Mouse (Mus musculus): ENCODE results near the gene Ap5s1. TPM values are rescaled to one million over a fixed set of nuclear protein-coding genes. Genes with fewer than 3 reads are reported as not detected.

Ap5s1 gene
- polyA plus RNA-seq, 1 experiment from 2014 or later, result 26.6 TPM

GRCm38 (mm10) chr2:131171401-131172104 is 35.3 kb upstream of the Ap5s1 start:
- H3K4me2 ChIP-seq, result 0 out of 2 replicates have a peak overlapping the region, but pooled peaks have one; percentile 8
- no peaks in the 10 kb centered on the region for H3K36me3 ChIP-seq (ENCODE audit: control insufficient read depth, insufficient read depth, low read length)
- no peaks in the 10 kb centered on the region for H3K9me3 ChIP-seq (ENCODE audit: control insufficient read depth, low read length)
- H3K9ac ChIP-seq (ENCODE audit: low read length), result no peak overlapping the region
- peaks cover 17% of the 10 kb centered on the region for H3K4me1 ChIP-seq (ENCODE audit: control insufficient read depth, insufficient read depth, low read length)
- H3K4me3 ChIP-seq (ENCODE audit: low read depth, low read length), result no peak overlapping the region
- 3% methylated on average over 43 of the region's 43 CpGs for WGBS
- H3K27ac ChIP-seq (ENCODE audit: low read depth, low read length), result no peak overlapping the region
- ATAC-seq (ENCODE audit: low FRiP score), result no peak
- peaks cover 28% of the 10 kb centered on the region for H3K27me3 ChIP-seq (ENCODE audit: control insufficient read depth, insufficient read depth, low read length)
- peak; percentile 86 for DNase-seq (ENCODE audit: low spot score, missing footprints)

GRCm38 (mm10) chr2:131172322-131172721 is 34.6 kb upstream of the Ap5s1 start:
- Histone ChIP-seq H3K4me1 (ENCODE audit: control insufficient read depth, insufficient read depth, low read length) (peaks cover 24% of the 10 kb centered on the region), H3K4me3 (ENCODE audit: low read depth, low read length) (no peak overlapping the region), H3K27ac (ENCODE audit: low read depth, low read length) (no peak overlapping the region), H3K4me2 (no peak overlapping the region), H3K9me3 (ENCODE audit: control insufficient read depth, low read length) (no peaks in the 10 kb centered on the region), H3K27me3 (ENCODE audit: control insufficient read depth, insufficient read depth, low read length) (peaks cover 28% of the 10 kb centered on the region), H3K36me3 (ENCODE audit: control insufficient read depth, insufficient read depth, low read length) (no peaks in the 10 kb centered on the region), H3K9ac (ENCODE audit: low read length) (no peak overlapping the region)
- WGBS, result 44% methylated on average over 9 of the region's 9 CpGs
- no peak for DNase-seq (ENCODE audit: low spot score, missing footprints)
- no peak for ATAC-seq (ENCODE audit: low FRiP score)

- H3K36me3 ChIP-seq (ENCODE audit: control insufficient read depth, insufficient read depth, low read length), result no peaks in the 10 kb centered on the region
- H3K9me3 ChIP-seq (ENCODE audit: control insufficient read depth, low read length), result no peaks in the 10 kb centered on the region
- WGBS, result 4% methylated on average over 11 of the region's 11 CpGs
- DNase-seq (ENCODE audit: low spot score, missing footprints) (peak; percentile 98), ATAC-seq (ENCODE audit: low FRiP score) (peak; percentile 74)
- peak overlapping the region; percentile 38; the same call in 1 of the 2 replicates for H3K9ac ChIP-seq (ENCODE audit: low read length)
- H3K27ac ChIP-seq (ENCODE audit: low read depth, low read length), result no peak overlapping the region
- H3K27me3 ChIP-seq (ENCODE audit: control insufficient read depth, insufficient read depth, low read length), result peaks cover 28% of the 10 kb centered on the region
- H3K4me2 ChIP-seq, result peak overlapping the region; percentile 71
- H3K4me1 ChIP-seq (ENCODE audit: control insufficient read depth, insufficient read depth, low read length), result peaks cover 44% of the 10 kb centered on the region
- peak overlapping the region; percentile 37 for H3K4me3 ChIP-seq (ENCODE audit: low read depth, low read length)
Observed at GRCm38 (mm10) chr2:131174700-131175099, 32.2 kb upstream of the Ap5s1 start.

- no peak overlapping the region for H3K4me2 ChIP-seq
- DNase-seq (ENCODE audit: low spot score, missing footprints), result peak; percentile 87
- H3K27me3 ChIP-seq (ENCODE audit: control insufficient read depth, insufficient read depth, low read length), result peaks cover 27% of the 10 kb centered on the region
- no peak for ATAC-seq (ENCODE audit: low FRiP score)
- H3K9ac ChIP-seq (ENCODE audit: low read length), result no peak overlapping the region
- H3K27ac ChIP-seq (ENCODE audit: low read depth, low read length), result no peak overlapping the region
- H3K9me3 ChIP-seq (ENCODE audit: control insufficient read depth, low read length), result no peaks in the 10 kb centered on the region
- 81% methylated on average over 3 of the region's 3 CpGs for WGBS
- H3K4me1 ChIP-seq (ENCODE audit: control insufficient read depth, insufficient read depth, low read length), result peaks cover 46% of the 10 kb centered on the region
- no peak overlapping the region for H3K4me3 ChIP-seq (ENCODE audit: low read depth, low read length)
- no peaks in the 10 kb centered on the region for H3K36me3 ChIP-seq (ENCODE audit: control insufficient read depth, insufficient read depth, low read length)
Observed at GRCm38 (mm10) chr2:131175286-131175944, 31.5 kb upstream of the Ap5s1 start.

- Histone ChIP-seq H3K4me1 (ENCODE audit: control insufficient read depth, insufficient read depth, low read length) (peaks cover 44% of the 10 kb centered on the region), H3K36me3 (ENCODE audit: control insufficient read depth, insufficient read depth, low read length) (no peaks in the 10 kb centered on the region), H3K27me3 (ENCODE audit: control insufficient read depth, insufficient read depth, low read length) (peaks cover 22% of the 10 kb centered on the region), H3K27ac (ENCODE audit: low read depth, low read length) (no peak overlapping the region), H3K9me3 (ENCODE audit: control insufficient read depth, low read length) (no peaks in the 10 kb centered on the region), H3K4me2 (no peak overlapping the region), H3K4me3 (ENCODE audit: low read depth, low read length) (no peak overlapping the region), H3K9ac (ENCODE audit: low read length) (no peak overlapping the region)
- DNase-seq (ENCODE audit: low spot score, missing footprints) (no peak), ATAC-seq (ENCODE audit: low FRiP score) (no peak)
- WGBS, result 72% methylated on average over 1 of the region's 1 CpGs
Observed at GRCm38 (mm10) chr2:131175945-131176309, 31.0 kb upstream of the Ap5s1 start.

GRCm38 (mm10) chr2:131176491-131176890 is 30.4 kb upstream of the Ap5s1 start:
- Histone ChIP-seq H3K9ac (ENCODE audit: low read length) (no peak overlapping the region), H3K36me3 (ENCODE audit: control insufficient read depth, insufficient read depth, low read length) (no peaks in the 10 kb centered on the region), H3K27me3 (ENCODE audit: control insufficient read depth, insufficient read depth, low read length) (peaks cover 16% of the 10 kb centered on the region), H3K27ac (ENCODE audit: low read depth, low read length) (no peak overlapping the region), H3K4me1 (ENCODE audit: control insufficient read depth, insufficient read depth, low read length) (peaks cover 41% of the 10 kb centered on the region), H3K4me3 (ENCODE audit: low read depth, low read length) (no peak overlapping the region), H3K4me2 (no peak overlapping the region), H3K9me3 (ENCODE audit: control insufficient read depth, low read length) (no peaks in the 10 kb centered on the region)
- ATAC-seq (ENCODE audit: low FRiP score) (no peak), DNase-seq (ENCODE audit: low spot score, missing footprints) (no peak)
- WGBS, result 75% methylated on average over 5 of the region's 5 CpGs

- H3K4me1 ChIP-seq (ENCODE audit: control insufficient read depth, insufficient read depth, low read length), result peaks cover 38% of the 10 kb centered on the region
- H3K27ac ChIP-seq (ENCODE audit: low read depth, low read length), result no peak overlapping the region
- H3K4me3 ChIP-seq (ENCODE audit: low read depth, low read length), result peak overlapping the region; percentile 84
- no peak for DNase-seq (ENCODE audit: low spot score, missing footprints)
- no peaks in the 10 kb centered on the region for H3K9me3 ChIP-seq (ENCODE audit: control insufficient read depth, low read length)
- 87% methylated on average over 9 of the region's 9 CpGs for WGBS
- peaks cover 2% of the 10 kb centered on the region; the same call in 1 of the 2 replicates for H3K27me3 ChIP-seq (ENCODE audit: control insufficient read depth, insufficient read depth, low read length)
- no peaks in the 10 kb centered on the region for H3K36me3 ChIP-seq (ENCODE audit: control insufficient read depth, insufficient read depth, low read length)
- peak overlapping the region; percentile 97; the same call in 1 of the 2 replicates for H3K9ac ChIP-seq (ENCODE audit: low read length)
- no peak for ATAC-seq (ENCODE audit: low FRiP score)
- H3K4me2 ChIP-seq, result peak overlapping the region; percentile 99
Observed at GRCm38 (mm10) chr2:131177932-131178331, 28.9 kb upstream of the Ap5s1 start.

GRCm38 (mm10) chr2:131178828-131179245 is 28.0 kb upstream of the Ap5s1 start:
- H3K27me3 ChIP-seq (ENCODE audit: control insufficient read depth, insufficient read depth, low read length), result no peaks in the 10 kb centered on the region
- peak overlapping the region; percentile 84 for H3K4me3 ChIP-seq (ENCODE audit: low read depth, low read length)
- no peaks in the 10 kb centered on the region for H3K9me3 ChIP-seq (ENCODE audit: control insufficient read depth, low read length)
- peak; percentile 1; the same call in 1 of the 2 replicates for ATAC-seq (ENCODE audit: low FRiP score)
- H3K9ac ChIP-seq (ENCODE audit: low read length), result peak overlapping the region; percentile 97
- 31% methylated on average over 26 of the region's 26 CpGs for WGBS
- H3K4me2 ChIP-seq, result peak overlapping the region; percentile 99
- DNase-seq (ENCODE audit: low spot score, missing footprints), result peak; percentile 94
- no peak overlapping the region for H3K27ac ChIP-seq (ENCODE audit: low read depth, low read length)
- no peaks in the 10 kb centered on the region for H3K36me3 ChIP-seq (ENCODE audit: control insufficient read depth, insufficient read depth, low read length)
- peaks cover 38% of the 10 kb centered on the region for H3K4me1 ChIP-seq (ENCODE audit: control insufficient read depth, insufficient read depth, low read length)

- H3K4me2 ChIP-seq, result peak overlapping the region; percentile 99
- peak; percentile 63 for ATAC-seq (ENCODE audit: low FRiP score)
- H3K4me3 ChIP-seq (ENCODE audit: low read depth, low read length), result peak overlapping the region; percentile 84
- peak overlapping the region; percentile 97 for H3K9ac ChIP-seq (ENCODE audit: low read length)
- no peaks in the 10 kb centered on the region for H3K9me3 ChIP-seq (ENCODE audit: control insufficient read depth, low read length)
- H3K27ac ChIP-seq (ENCODE audit: low read depth, low read length), result peak overlapping the region; percentile 85
- H3K27me3 ChIP-seq (ENCODE audit: control insufficient read depth, insufficient read depth, low read length), result no peaks in the 10 kb centered on the region
- WGBS, result under 1% methylated on average over 67 of the region's 67 CpGs
- peaks cover 38% of the 10 kb centered on the region for H3K4me1 ChIP-seq (ENCODE audit: control insufficient read depth, insufficient read depth, low read length)
- peak; percentile 95 for DNase-seq (ENCODE audit: low spot score, missing footprints)
- no peaks in the 10 kb centered on the region for H3K36me3 ChIP-seq (ENCODE audit: control insufficient read depth, insufficient read depth, low read length)
Observed at GRCm38 (mm10) chr2:131179246-131179886, 27.5 kb upstream of the Ap5s1 start.

Measured in midbrain, embryonic 11.5 days (tissue).